Mouse (Mus musculus) ES-Bruce4 (cell line): Measurements from ENCODE around the gene Lrig1.

Experiments used
- CTCF ChIP-seq: IDR thresholded peaks from one replicate; pipeline ENCODE4 v1.8.1; 2011; ENCODE audit warnings: low read depth, low read length
- EP300 ChIP-seq: IDR thresholded peaks from 2 replicates; pipeline ENCODE4 v1.6.1; 2011; ENCODE audit warnings: low read depth, low read length; ENCODE audit not compliant: insufficient read depth
- POLR2A ChIP-seq: IDR thresholded peaks from one replicate; pipeline ENCODE4 v1.8.1; 2011; ENCODE audit warnings: low read length; ENCODE audit not compliant: insufficient read depth

DNA sequence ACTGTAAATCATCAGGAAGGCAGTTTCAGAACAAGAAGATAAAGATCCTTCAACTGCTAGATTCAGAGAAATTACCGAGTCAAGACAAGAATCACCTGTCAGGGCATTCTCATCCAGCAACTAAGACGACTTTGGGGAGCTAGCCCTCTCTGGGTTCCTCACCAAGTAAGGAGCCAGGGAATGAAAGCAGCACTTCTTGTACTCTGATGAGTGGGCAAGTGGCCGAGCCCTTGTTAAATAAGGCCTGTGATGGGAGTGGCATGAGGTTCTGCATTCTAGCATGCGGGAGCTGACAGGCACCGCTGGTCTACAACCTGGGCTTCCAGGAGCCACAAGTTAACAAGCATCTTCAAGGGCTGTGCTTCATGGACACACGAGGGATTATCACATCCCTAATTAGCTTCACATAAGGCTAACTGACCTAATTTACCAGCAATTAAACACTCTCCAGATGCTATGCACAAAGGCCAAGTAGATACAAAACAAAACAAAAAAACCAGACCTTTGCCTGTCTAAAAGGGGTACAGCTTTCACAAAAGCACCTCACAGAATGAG lies 47.2 kb downstream of the Lrig1 start:
- TF ChIP-seq EP300: no peak
- no peak for TF ChIP-seq CTCF
- TF ChIP-seq POLR2A: no peak
